Mouse (Mus musculus): ENCODE measurements at regions not wholly inside any gene's neighbourhood (a gene's known extent, or its start where the extent isn't known, plus 50 kb on each side); places are given as distances from the start of the nearest gene placed in this dataset.

GRCm38 (mm10) chr11:20882756-20883155 lies 51.9 kb upstream of the Lgalsl start:
- DNase-seq (ENCODE audit: low spot score), result no peak

GRCm38 (mm10) chr11:20883907-20884306 lies 53.1 kb upstream of the Lgalsl start:
- DNase-seq (ENCODE audit: low spot score), result no peak

- no peak for DNase-seq (ENCODE audit: low spot score)
Measured at GRCm38 (mm10) chr11:20887044-20887443, 56.2 kb upstream of the Lgalsl start.

- no peak for DNase-seq (ENCODE audit: low spot score)
Measured at GRCm38 (mm10) chr11:20890479-20890878, 59.6 kb upstream of the Lgalsl start.

- no peak for DNase-seq (ENCODE audit: low spot score)
Measured at GRCm38 (mm10) chr11:20891711-20892110, 60.9 kb upstream of the Lgalsl start.

GRCm38 (mm10) chr11:20896277-20897123 lies 65.6 kb upstream of the Lgalsl start:
- DNase-seq (ENCODE audit: low spot score), result peak; percentile 40

- DNase-seq (ENCODE audit: low spot score), result no peak
Measured at GRCm38 (mm10) chr11:20897468-20897867, 66.6 kb upstream of the Lgalsl start.

- no peak for DNase-seq (ENCODE audit: low spot score)
Measured at GRCm38 (mm10) chr11:20898558-20898957, 67.7 kb upstream of the Lgalsl start.

GRCm38 (mm10) chr11:20899766-20900165 lies 68.9 kb upstream of the Lgalsl start:
- no peak for DNase-seq (ENCODE audit: low spot score)

- no peak for DNase-seq (ENCODE audit: low spot score)
Measured at GRCm38 (mm10) chr11:20902001-20902400, 71.1 kb upstream of the Lgalsl start.

- no peak for DNase-seq (ENCODE audit: low spot score)
Measured at GRCm38 (mm10) chr11:20902910-20903309, 72.1 kb upstream of the Lgalsl start.

GRCm38 (mm10) chr11:20907996-20908395 lies 77.1 kb upstream of the Lgalsl start:
- no peak for DNase-seq (ENCODE audit: low spot score)

GRCm38 (mm10) chr11:20908471-20908870 lies 77.6 kb upstream of the Lgalsl start:
- no peak for DNase-seq (ENCODE audit: low spot score)

- no peak for DNase-seq (ENCODE audit: low spot score)
Measured at GRCm38 (mm10) chr11:20913042-20913441, 82.2 kb upstream of the Lgalsl start.

- DNase-seq (ENCODE audit: low spot score), result peak; percentile 88
Measured at GRCm38 (mm10) chr11:20913598-20914296, 82.9 kb upstream of the Lgalsl start.

GRCm38 (mm10) chr11:20914297-20914997 lies 83.6 kb upstream of the Lgalsl start:
- DNase-seq (ENCODE audit: low spot score), result no peak

- peak; percentile 88 for DNase-seq (ENCODE audit: low spot score)
Measured at GRCm38 (mm10) chr11:20915182-20915602, 84.3 kb upstream of the Lgalsl start.

- DNase-seq (ENCODE audit: low spot score), result peak; percentile 9
Measured at GRCm38 (mm10) chr11:20915687-20916432, 85.0 kb upstream of the Lgalsl start.

- peak; percentile 53 for DNase-seq (ENCODE audit: low spot score)
Measured at GRCm38 (mm10) chr11:20916473-20916911, 85.6 kb upstream of the Lgalsl start.

GRCm38 (mm10) chr11:20916961-20917360 lies 86.1 kb upstream of the Lgalsl start:
- DNase-seq (ENCODE audit: low spot score), result no peak

- DNase-seq (ENCODE audit: low spot score), result no peak
Measured at GRCm38 (mm10) chr11:20917483-20917882, 86.6 kb upstream of the Lgalsl start.

Measured in heart, adult 8-10 months (tissue).